Mouse (Mus musculus) C2C12 (cell line): ENCODE measurements around the gene Pard3.

ENCODE experiments used
- CTCF ChIP-seq: IDR thresholded peaks from one replicate; pipeline ENCODE4 v1.5.1; 2011; ENCODE audit not compliant: control insufficient read depth, insufficient read depth, insufficient read length
- FOSL1 ChIP-seq: IDR thresholded peaks from one replicate; pipeline ENCODE4 v1.8.0; 2011; ENCODE audit warnings: mild to moderate bottlenecking, low read length; ENCODE audit not compliant: poor library complexity, insufficient read depth, severe bottlenecking
- MYOD1 ChIP-seq: IDR thresholded peaks from one replicate; pipeline ENCODE4 v1.6.1; 2011; ENCODE audit warnings: low read depth; ENCODE audit not compliant: control insufficient read depth, insufficient read length
- MYOG ChIP-seq: IDR thresholded peaks from one replicate; pipeline ENCODE4 v1.6.1; 2011; ENCODE audit not compliant: control insufficient read depth, insufficient read length; ENCODE audit errors: extremely low read depth
- USF1 ChIP-seq: IDR thresholded peaks from one replicate; pipeline ENCODE4 v1.6.1; 2011; ENCODE audit warnings: low read depth, mild to moderate bottlenecking, control low read depth, moderate library complexity

DNA sequence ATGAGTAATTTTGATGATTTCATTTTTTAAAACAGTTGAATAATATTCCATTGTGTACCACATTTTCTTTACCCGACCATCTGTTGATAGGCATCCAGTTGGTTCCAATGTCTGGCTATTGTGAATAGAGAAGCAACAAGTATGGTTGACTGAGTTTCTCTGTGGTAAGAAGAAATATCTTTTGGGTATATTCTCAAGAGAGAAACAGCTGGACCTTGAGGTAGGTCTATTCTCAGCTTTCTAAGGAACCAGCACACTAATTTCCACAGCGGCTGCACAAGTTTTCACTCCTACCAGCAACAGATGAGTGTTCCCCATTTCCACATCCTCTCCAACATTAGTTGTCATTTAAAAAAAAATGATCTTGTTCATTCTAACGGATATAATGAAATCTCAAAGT, 558.4 kb downstream of the Pard3 start:
- no peak for TF ChIP-seq USF1
- TF ChIP-seq CTCF, result no peak
- TF ChIP-seq MYOG, result no peak
- TF ChIP-seq FOSL1, result no peak
- TF ChIP-seq MYOD1, result no peak
